Mouse (Mus musculus) kidney, postnatal 14 days (tissue): ENCODE data around the gene Clec3b.

Source experiments
- DNase-seq: peaks from one replicate; pipeline ENCODE4 v3.0.0; 2022; ENCODE audit warnings: mixed read lengths

Gene Clec3b

GRCm38 (mm10) chr9:123150241-123151020 lies at the start of gene Clec3b:
TSS of gene Clec3b (plus strand) at chr9:123150946.
- DNase-seq = peak; percentile 44

DNA sequence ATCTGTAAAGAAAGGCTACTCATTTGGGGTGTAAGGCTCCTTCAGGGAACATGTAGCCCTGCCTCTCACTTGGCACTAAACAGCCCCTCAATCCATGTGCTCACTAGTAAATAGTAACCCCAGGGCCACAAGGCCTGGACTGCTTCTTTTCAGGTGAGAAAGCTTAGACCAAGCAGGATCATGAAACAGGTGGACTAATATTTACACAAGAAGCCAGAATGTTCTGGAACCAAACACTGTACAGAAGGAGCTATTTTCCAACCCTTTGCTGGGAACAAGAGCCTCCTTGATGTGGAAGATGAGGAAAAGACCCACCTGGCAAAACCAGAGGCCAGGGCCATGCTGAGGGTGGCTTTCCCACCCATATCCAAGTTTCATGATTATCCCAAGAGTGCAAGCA lies 47.3 kb upstream of the Clec3b start:
- DNase-seq = no peak

GRCm38 (mm10) chr9:123104362-123104761 lies 46.4 kb upstream of the Clec3b start:
- DNase-seq = no peak

DNA sequence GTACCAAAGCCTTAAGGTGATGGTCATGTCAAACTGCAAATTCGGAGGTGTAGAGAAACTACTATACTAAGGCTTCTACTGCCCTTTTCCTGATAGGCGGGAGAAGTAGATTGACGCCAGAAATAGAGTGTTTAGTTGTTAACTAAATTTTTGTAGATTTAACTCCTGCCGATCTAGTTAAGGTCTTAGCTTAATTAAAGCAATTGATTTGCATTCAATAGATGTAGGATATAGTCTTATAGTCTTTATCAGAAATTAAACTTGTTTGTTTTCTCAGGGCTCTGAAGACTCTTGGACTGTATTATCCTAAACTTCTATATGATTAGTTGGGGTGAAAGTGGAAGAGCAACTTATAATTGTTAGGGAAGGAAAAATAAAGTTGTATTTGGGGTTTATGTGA lies 43.6 kb upstream of the Clec3b start:
- DNase-seq = no peak

- DNase-seq = no peak
Measured at GRCm38 (mm10) chr9:123109188-123109587, 41.6 kb upstream of the Clec3b start.

- no peak for DNase-seq
Measured at GRCm38 (mm10) chr9:123111751-123112221, 39.0 kb upstream of the Clec3b start.

- peak; percentile 94 for DNase-seq
Measured at GRCm38 (mm10) chr9:123112805-123113521, 37.8 kb upstream of the Clec3b start, which contains the start of the genes Zdhhc3 and Exosc7. TSS of gene Zdhhc3 (minus strand) at chr9:123113205. TSS of gene Exosc7 (plus strand) at chr9:123113215.

DNA sequence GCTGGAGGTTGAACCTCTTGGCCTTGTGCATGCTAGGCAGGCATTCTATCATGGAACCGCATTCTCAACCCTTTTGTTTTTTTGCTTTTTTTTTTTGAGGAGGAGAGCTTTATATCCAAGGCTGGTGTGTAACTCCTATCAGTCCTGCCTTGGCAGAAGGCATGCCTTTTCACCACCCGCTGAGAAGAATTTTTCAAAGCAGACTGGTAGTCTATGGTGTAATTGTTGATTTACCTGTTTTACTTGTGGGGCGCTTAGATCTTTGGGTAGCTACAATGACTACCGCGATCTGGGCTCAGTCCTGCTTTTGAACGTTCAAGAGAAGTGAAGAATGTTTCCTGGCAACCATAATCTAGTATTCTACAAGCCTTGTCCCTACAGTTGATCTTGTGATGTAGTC lies 36.8 kb upstream of the Clec3b start:
- no peak for DNase-seq

- DNase-seq = peak; percentile 17
Measured at GRCm38 (mm10) chr9:123115566-123115965, 35.2 kb upstream of the Clec3b start.

DNA sequence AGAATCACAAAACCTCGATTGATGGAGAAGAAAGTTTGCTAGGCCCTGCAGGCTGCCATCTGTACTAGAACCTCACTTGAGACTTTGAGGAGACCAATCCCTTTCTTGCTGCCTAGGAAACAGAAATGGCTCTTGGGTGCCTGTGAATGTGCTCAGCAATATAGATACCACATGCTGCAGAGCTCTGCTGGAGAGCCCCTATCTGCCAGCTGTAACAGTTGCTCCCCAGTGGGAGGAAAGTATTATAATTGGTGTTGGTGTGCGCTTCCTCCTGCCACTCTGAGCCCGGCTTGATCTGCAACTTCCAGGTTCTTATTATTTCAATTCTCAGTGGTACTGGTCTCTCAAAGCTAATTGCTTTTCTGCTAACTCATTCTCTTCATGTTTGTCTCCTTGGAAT lies 27.7 kb upstream of the Clec3b start:
- no peak for DNase-seq

DNA sequence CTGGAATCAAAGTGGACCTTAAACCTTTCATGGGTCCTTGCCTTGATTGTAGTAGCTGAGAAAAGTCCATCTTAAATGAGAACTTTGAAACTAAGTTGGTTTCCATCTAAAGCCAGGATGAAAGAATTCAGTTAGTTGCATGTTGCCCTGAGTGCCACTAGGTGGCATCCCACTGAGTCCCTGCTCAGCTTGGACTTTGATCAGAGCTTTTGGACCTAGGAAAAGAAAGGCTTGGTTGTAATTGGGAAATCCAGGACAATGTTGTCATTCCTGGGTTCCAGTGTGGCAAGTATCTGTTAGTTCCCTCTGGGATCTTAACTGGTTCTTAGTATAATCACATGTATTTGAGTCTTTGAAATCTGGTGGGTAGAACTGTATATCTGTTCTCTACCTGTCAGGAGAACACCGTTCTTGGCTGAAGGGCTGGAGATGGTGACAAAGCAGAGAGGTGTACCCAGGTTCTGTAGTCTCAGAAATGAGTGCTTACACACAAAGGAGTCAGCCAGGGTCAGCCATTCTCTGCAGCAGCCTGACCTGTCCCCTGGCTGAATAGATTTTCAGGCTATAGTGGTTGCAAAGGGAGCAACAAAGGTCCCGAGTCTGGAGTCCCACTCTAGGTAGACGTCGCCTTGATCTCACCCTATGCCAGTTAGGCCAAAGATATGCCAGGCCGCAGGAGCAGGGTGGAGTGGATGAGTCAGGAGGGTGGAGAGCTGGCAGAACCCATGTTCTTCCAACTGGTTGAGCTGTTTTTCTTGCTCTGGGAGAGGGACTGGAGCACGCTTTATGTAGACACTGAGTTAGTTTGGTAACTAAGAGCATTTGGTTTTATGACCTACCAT lies 27.0 kb upstream of the Clec3b start:
- DNase-seq = peak; percentile 21

- DNase-seq = no peak
Measured at GRCm38 (mm10) chr9:123124413-123124981, 26.2 kb upstream of the Clec3b start.

DNA sequence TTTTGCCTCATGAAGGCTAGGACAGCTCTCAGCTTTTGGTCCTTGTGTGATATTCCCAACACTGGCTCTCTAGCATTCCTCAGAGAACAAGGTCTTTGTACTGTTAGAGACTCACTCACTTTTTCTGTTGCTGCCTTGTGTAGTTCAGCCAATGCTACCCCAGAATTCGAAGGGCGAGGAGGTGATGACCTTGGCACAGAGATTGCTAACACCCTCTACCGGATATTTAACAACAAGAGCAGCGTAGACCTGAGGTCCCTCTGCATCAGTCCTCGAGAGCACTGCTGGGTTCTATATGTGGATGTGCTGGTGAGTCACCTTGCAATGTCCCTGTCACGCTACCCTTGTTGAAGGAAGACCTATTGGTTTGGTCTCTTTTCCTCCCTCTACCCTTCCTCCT lies 23.1 kb upstream of the Clec3b start:
- DNase-seq = no peak

DNA sequence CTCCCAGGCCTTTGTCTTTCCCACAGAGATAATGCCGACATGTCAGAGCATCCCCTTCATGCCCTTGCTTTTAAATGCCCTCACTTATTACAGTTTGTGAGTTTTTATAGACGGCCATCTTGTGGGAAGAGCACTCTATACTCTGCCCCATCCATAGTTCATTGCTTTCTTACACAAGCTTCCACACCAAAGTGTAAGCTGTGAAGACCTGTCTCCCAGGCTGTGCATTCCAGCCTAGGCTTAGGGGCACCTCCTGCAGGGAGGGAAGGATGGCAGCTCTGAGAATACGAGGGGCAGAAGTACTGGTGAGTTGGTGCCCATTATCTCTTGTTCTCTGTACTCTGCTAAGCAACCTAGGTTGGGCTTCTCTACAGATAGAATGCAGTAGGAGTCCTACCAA lies 17.8 kb upstream of the Clec3b start:
- no peak for DNase-seq

GRCm38 (mm10) chr9:123136953-123137682 lies 13.6 kb upstream of the Clec3b start:
- no peak for DNase-seq

DNA sequence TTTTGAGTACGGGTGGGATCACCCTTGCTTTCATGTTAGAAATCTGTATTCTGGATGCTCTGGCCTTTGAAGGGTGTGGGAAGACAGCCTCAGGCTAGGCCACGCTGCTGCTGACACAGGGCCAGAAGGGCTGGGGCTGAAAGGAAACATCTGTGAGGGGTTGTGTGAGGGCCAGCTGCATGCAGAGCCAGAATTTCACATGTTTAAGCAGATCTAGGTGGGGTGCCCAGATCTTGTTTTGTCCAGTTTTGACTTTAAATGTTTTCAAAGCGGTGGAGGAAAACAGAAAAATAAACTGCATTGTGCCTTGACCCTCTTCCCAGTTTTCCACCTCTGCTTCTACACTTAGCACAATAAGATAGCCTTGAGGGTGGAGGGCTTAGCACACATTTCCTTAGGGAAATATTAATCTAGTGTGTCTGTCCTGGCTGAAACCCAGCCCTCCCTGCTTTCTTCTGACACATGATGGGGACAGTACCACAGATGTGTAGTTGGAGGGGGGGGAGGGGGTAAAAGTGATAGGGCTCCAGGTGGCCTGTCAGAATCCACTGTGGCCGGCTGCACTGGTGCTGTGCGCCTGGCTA lies 11.8 kb upstream of the Clec3b start:
- DNase-seq = peak; percentile 82

GRCm38 (mm10) chr9:123139887-123140614 lies 10.7 kb upstream of the Clec3b start:
- DNase-seq = no peak

DNA sequence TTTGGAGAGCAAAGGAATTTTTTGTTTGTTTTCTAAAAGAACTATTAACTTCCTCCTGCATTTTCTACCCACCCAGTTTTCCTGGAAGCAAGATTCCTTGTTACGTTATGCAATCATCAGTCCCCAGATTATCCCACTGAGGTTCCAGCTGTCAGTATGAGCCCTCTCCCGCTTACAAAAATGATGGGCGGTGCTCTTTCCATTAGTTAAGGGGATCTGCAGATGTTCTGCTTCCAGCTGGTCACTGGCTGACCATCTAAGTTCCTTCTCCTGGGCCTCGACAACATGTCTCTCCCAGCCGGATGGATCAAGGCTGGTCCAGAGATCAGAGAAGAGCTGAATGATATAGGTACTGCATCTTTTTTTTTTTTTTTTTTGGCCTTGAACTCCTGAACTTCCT lies 2.3 kb upstream of the Clec3b start:
- peak; percentile 21 for DNase-seq

DNA sequence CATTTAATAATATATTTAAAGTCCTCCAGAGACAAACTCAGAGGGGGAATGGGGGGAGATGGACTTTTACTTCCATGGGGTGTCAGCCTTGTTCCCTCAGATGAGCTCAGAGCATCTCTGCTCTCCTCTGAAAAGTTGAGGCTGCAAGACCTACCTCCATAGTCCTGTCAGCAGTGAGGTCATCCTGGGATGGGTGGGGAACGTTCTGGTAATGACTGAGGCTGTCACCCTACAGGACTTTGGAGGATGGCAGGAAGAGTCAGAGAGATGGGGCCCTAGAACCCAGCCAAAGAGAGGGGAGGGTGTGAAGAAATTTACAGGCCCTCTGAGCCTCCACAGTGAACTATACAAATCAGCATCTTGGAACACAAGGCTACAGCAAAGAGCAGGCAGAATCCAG lies 815 bp downstream of the Clec3b start:
- DNase-seq = no peak

DNA sequence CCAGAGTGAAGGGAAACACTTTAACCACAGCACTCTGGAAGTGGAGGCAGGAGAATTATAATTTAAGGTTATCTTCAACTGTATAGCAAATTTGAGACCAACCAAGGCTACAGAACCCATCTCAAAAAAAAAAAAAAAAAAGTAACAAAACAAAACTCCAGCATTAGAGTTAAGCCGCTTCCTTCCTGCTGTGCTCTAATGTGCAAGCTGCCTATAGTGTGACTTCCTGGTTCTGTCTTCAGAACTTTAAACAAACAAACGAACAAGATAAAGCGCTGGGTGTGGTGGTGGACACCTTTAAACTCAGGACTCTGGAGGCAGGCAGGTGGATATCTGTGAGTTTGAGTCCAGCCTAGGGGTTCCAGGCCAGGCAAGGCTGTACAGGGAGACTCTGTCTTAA lies 1.3 kb downstream of the Clec3b start:
- no peak for DNase-seq

DNA sequence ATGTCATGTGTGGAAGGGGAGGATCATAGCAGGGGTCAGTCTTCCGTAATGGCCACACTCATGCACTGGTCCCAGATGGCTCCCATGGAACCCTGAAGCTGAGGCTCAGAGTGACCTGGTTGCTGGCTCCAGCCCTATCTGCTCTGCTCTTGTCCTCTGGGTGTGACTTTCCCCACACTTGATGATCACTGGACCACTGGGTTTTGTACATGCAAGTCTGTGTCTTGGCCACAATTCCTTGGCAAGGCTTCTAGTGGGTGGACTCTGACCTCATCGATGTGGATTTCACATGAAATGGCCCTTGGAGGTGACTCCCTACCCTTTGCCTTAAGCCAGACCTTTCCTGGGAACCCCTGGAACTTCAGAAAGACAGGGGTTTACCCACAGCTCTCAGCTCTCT lies 2.4 kb downstream of the Clec3b start:
- no peak for DNase-seq
